Mouse (Mus musculus) MEL (cell line): Measurements from ENCODE around the gene Wsb2.

Source experiments
- CHD2 ChIP-seq: IDR thresholded peaks from 2 replicates; pipeline ENCODE4 v1.6.1; 2011; ENCODE audit warnings: low read length, improper control_type of control experiment
- CTCF ChIP-seq, 3 experiments: IDR thresholded peaks in 2 of 3; conservative IDR thresholded peaks in 1 of 3; 2 replicates each; pipeline ENCODE4 v1.5.1; 2011 to 2012; ENCODE audit warnings: low read length in 3 of 3, low read depth in 2 of 3, mild to moderate bottlenecking in 2 of 3, improper control_type of control experiment in 1 of 3, inconsistent platforms in 1 of 3, mixed read lengths in 1 of 3, moderate library complexity in 1 of 3; ENCODE audit not compliant: control insufficient read depth in 1 of 3, insufficient read depth in 1 of 3, poor library complexity in 1 of 3, severe bottlenecking in 1 of 3
- ELF1 ChIP-seq: IDR thresholded peaks from 2 replicates; pipeline ENCODE4 v1.6.1; 2014; ENCODE audit warnings: low read depth, mild to moderate bottlenecking, inconsistent platforms, low read length, improper control_type of control experiment, moderate library complexity
- GABPA ChIP-seq: IDR thresholded peaks from 2 replicates; pipeline ENCODE4 v1.6.1; 2012; ENCODE audit warnings: low read depth, mild to moderate bottlenecking, inconsistent platforms, low read length, improper control_type of control experiment, moderate library complexity
- GATA1 ChIP-seq: IDR thresholded peaks from 2 replicates; pipeline ENCODE4 v1.6.1; 2011; ENCODE audit warnings: low read depth, low read length, improper control_type of control experiment
- MAX ChIP-seq: IDR thresholded peaks from 2 replicates; pipeline ENCODE4 v1.6.1; 2011; ENCODE audit warnings: low read length, improper control_type of control experiment
- MEF2A ChIP-seq: IDR thresholded peaks from 2 replicates; pipeline ENCODE4 v1.6.1; 2014; ENCODE audit warnings: low read depth, mild to moderate bottlenecking, inconsistent platforms, low read length, improper control_type of control experiment; ENCODE audit not compliant: poor library complexity, insufficient replicate concordance, severe bottlenecking; ENCODE audit errors: extremely low read depth
- MXI1 ChIP-seq: IDR thresholded peaks from 2 replicates; pipeline ENCODE4 v1.6.1; 2011; ENCODE audit warnings: mild to moderate bottlenecking, low read depth, low read length, improper control_type of control experiment
- POLR2A ChIP-seq, 2 experiments: IDR thresholded peaks; 2 replicates each; pipeline ENCODE4 v1.6.1; 2011 to 2012; ENCODE audit warnings: low read length in 2 of 2, mild to moderate bottlenecking in 2 of 2, control low read depth in 1 of 2, improper control_type of control experiment in 1 of 2, low read depth in 1 of 2, moderate library complexity in 1 of 2; ENCODE audit not compliant: control insufficient read depth in 1 of 2, insufficient read depth in 1 of 2, poor library complexity in 1 of 2
- TBP ChIP-seq: IDR thresholded peaks from 2 replicates; pipeline ENCODE4 v1.8.0; 2011; ENCODE audit warnings: low read depth, low read length, improper control_type of control experiment
- UBTF ChIP-seq: IDR thresholded peaks from 2 replicates; pipeline ENCODE4 v1.6.1; 2012; ENCODE audit warnings: low read depth, mild to moderate bottlenecking, inconsistent platforms, low read length, improper control_type of control experiment, moderate library complexity, borderline replicate concordance; ENCODE audit not compliant: insufficient read depth
- USF2 ChIP-seq, 2 experiments: IDR thresholded peaks; 2 replicates each; pipeline ENCODE4 v1.6.1; 2011 to 2012; ENCODE audit warnings: improper control_type of control experiment in 2 of 2, low read length in 2 of 2, borderline replicate concordance in 1 of 2, inconsistent platforms in 1 of 2, low read depth in 1 of 2, mild to moderate bottlenecking in 1 of 2; ENCODE audit not compliant: insufficient read depth in 1 of 2
- ZMIZ1 ChIP-seq: IDR thresholded peaks from 2 replicates; pipeline ENCODE4 v1.6.1; 2012; ENCODE audit warnings: low read depth, mild to moderate bottlenecking, inconsistent platforms, low read length, improper control_type of control experiment, moderate library complexity
- ZNF384 ChIP-seq: IDR thresholded peaks from 2 replicates; pipeline ENCODE4 v1.6.1; 2012; ENCODE audit warnings: low read depth, mild to moderate bottlenecking, inconsistent platforms, low read length, improper control_type of control experiment

DNA sequence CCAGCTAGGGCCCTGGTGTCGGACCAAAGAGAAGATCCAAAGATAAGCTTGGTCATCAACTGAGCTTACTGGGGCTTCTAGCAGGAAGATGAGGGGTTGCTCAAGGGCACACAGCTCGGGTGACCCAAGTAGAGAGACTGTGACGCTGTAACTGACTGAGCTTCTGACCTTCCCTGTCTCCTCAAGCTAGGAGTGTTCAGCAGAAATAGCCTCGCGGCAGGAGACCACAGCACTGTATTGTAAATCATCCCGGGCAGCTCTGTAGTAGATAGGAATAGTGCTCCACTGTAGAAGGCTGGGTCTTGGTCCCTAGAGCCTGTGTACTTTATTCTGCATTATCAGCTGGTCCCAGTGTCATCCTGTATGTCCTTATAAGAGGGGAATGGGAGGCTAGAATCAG lies 15.2 kb upstream of the Wsb2 start:
- TF ChIP-seq CHD2 (no peak), USF2 (IDR thresholded peaks at IDR 0.05; ENCODE audit: borderline replicate concordance in 1 of 2, insufficient read depth in 1 of 2, low read depth in 1 of 2, low read length in 2 of 2) (no peak), GABPA (no peak), CTCF (IDR thresholded peaks at IDR 0.05 in 2 of 3, conservative IDR thresholded peaks at IDR 0.05 in 1 of 3; ENCODE audit: control insufficient read depth in 1 of 3, insufficient read depth in 1 of 3, low read depth in 2 of 3, low read length in 3 of 3, poor library complexity in 1 of 3, severe bottlenecking in 1 of 3) (no peak), MXI1 (no peak), UBTF (no peak), MAX (no peak), TBP (no peak), POLR2A (IDR thresholded peaks at IDR 0.05; ENCODE audit: control insufficient read depth in 1 of 2, insufficient read depth in 1 of 2, low read depth in 1 of 2, low read length in 2 of 2, poor library complexity in 1 of 2) (no peak), ZMIZ1 (no peak), ZNF384 (no peak), GATA1 (no peak), MEF2A (no peak), ELF1 (no peak)
